Mouse (Mus musculus) C2C12 (cell line): Measurements from ENCODE around the gene Pip5kl1. TPM values are rescaled to one million over a fixed set of nuclear protein-coding genes. Genes with fewer than 3 reads are reported as not detected.

Experiments used
- H3K27me3 ChIP-seq: one replicate; pipeline ENCODE4 v1.6.1; 2011; ENCODE audit not compliant: control insufficient read depth, insufficient read depth, insufficient read length
- H3K36me3 ChIP-seq: one replicate; pipeline ENCODE4 v1.6.1; 2011; ENCODE audit not compliant: control insufficient read depth, insufficient read depth
- H3K4me3 ChIP-seq: one replicate; pipeline ENCODE4 v1.5.1; 2011; ENCODE audit warnings: mild to moderate bottlenecking, control low read depth; ENCODE audit not compliant: poor library complexity, insufficient read depth, severe bottlenecking
- H3K79me2 ChIP-seq: one replicate; pipeline ENCODE4 v1.6.1; 2011; ENCODE audit not compliant: control insufficient read depth, insufficient read depth
- H3K79me3 ChIP-seq: one replicate; pipeline ENCODE4 v1.6.1; 2011; ENCODE audit warnings: low read depth, control low read depth
- H3ac ChIP-seq: one replicate; pipeline ENCODE3; 2011; ENCODE audit warnings: low read depth; ENCODE audit not compliant: control insufficient read depth, insufficient read length
- CEBPB ChIP-seq: IDR thresholded peaks from one replicate; pipeline ENCODE4 v1.6.1; 2011; ENCODE audit warnings: low read depth, mild to moderate bottlenecking, control low read depth, moderate library complexity
- CTCF ChIP-seq: IDR thresholded peaks from one replicate; pipeline ENCODE4 v1.5.1; 2011; ENCODE audit not compliant: control insufficient read depth, insufficient read depth, insufficient read length
- FOSL1 ChIP-seq: IDR thresholded peaks from one replicate; pipeline ENCODE4 v1.8.0; 2011; ENCODE audit warnings: mild to moderate bottlenecking, low read length; ENCODE audit not compliant: poor library complexity, insufficient read depth, severe bottlenecking
- MAX ChIP-seq: IDR thresholded peaks from one replicate; pipeline ENCODE4 v1.6.1; 2011; ENCODE audit warnings: mild to moderate bottlenecking, control low read depth
- MYOD1 ChIP-seq: IDR thresholded peaks from one replicate; pipeline ENCODE4 v1.6.1; 2011; ENCODE audit warnings: low read depth; ENCODE audit not compliant: control insufficient read depth, insufficient read length
- MYOG ChIP-seq: IDR thresholded peaks from one replicate; pipeline ENCODE4 v1.6.1; 2011; ENCODE audit not compliant: control insufficient read depth, insufficient read length; ENCODE audit errors: extremely low read depth
- USF1 ChIP-seq: IDR thresholded peaks from one replicate; pipeline ENCODE4 v1.6.1; 2011; ENCODE audit warnings: low read depth, mild to moderate bottlenecking, control low read depth, moderate library complexity
- polyA plus RNA-seq: library from polyadenylated mRNA; unstranded; fragments of >200 nt; fragmentation: generic; extraction: Trizol; gene quantifications from one replicate; pipeline ENCODE4 v1.2.1, GENCODE M21; 2012; ENCODE audit warnings: missing spikeins

The Pip5kl1 gene
- polyA plus RNA-seq, 1 experiment: 0.05 TPM

- Histone ChIP-seq H3K79me2 (peaks cover 39% of the 10 kb centered on the region), H3K27me3 (no peaks in the 10 kb centered on the region), H3K4me3 (no peak overlapping the region), H3K79me3 (peaks cover 15% of the 10 kb centered on the region), H3K36me3 (peaks cover 14% of the 10 kb centered on the region), H3ac (no peak overlapping the region)
- TF ChIP-seq MYOD1 (no peak), MYOG (no peak), MAX (no peak), CTCF (no peak), USF1 (no peak), CEBPB (no peak), FOSL1 (no peak)
Measured at GRCm38 (mm10) chr2:32627266-32628043, 52.9 kb downstream of the Pip5kl1 start.

GRCm38 (mm10) chr2:32628044-32628550, 53.5 kb downstream of the Pip5kl1 start:
- Histone ChIP-seq H3K4me3 (peak overlapping the region; percentile 48), H3ac (peak overlapping the region; percentile 77), H3K36me3 (peaks cover 20% of the 10 kb centered on the region), H3K79me2 (peaks cover 45% of the 10 kb centered on the region), H3K79me3 (peaks cover 19% of the 10 kb centered on the region), H3K27me3 (no peaks in the 10 kb centered on the region)
- no peak for TF ChIP-seq MAX
- TF ChIP-seq USF1: no peak
- TF ChIP-seq MYOG: no peak
- no peak for TF ChIP-seq CTCF
- no peak for TF ChIP-seq MYOD1
- TF ChIP-seq FOSL1: no peak
- TF ChIP-seq CEBPB: no peak

GRCm38 (mm10) chr2:32628729-32629128, 54.1 kb downstream of the Pip5kl1 start:
- peak overlapping the region; percentile 48 for H3K4me3 ChIP-seq
- no peaks in the 10 kb centered on the region for H3K27me3 ChIP-seq
- no peak for TF ChIP-seq MAX
- TF ChIP-seq MYOG: no peak
- TF ChIP-seq MYOD1: no peak
- TF ChIP-seq CTCF: no peak
- TF ChIP-seq USF1: no peak
- H3K36me3 ChIP-seq: peaks cover 26% of the 10 kb centered on the region
- peaks cover 49% of the 10 kb centered on the region for H3K79me2 ChIP-seq
- peak overlapping the region; percentile 77 for H3ac ChIP-seq
- peaks cover 19% of the 10 kb centered on the region for H3K79me3 ChIP-seq

GRCm38 (mm10) chr2:32629276-32629976, 54.8 kb downstream of the Pip5kl1 start:
- Histone ChIP-seq H3K79me3 (peaks cover 19% of the 10 kb centered on the region), H3K27me3 (no peaks in the 10 kb centered on the region), H3ac (peak overlapping the region; percentile 81), H3K4me3 (peak overlapping the region; percentile 48), H3K79me2 (peaks cover 49% of the 10 kb centered on the region), H3K36me3 (peaks cover 33% of the 10 kb centered on the region)
- TF ChIP-seq CEBPB (peak; percentile 7), MAX (no peak), CTCF (no peak), MYOD1 (no peak), USF1 (no peak), FOSL1 (no peak), MYOG (no peak)

- Histone ChIP-seq H3K4me3 (peak overlapping the region; percentile 48), H3ac (peak overlapping the region; percentile 54), H3K27me3 (no peaks in the 10 kb centered on the region), H3K79me2 (peaks cover 49% of the 10 kb centered on the region), H3K79me3 (peaks cover 19% of the 10 kb centered on the region), H3K36me3 (peaks cover 39% of the 10 kb centered on the region)
- no peak for TF ChIP-seq USF1
- TF ChIP-seq FOSL1: no peak
- no peak for TF ChIP-seq MYOG
- no peak for TF ChIP-seq MAX
- no peak for TF ChIP-seq CEBPB
- no peak for TF ChIP-seq CTCF
- TF ChIP-seq MYOD1: no peak
Measured at GRCm38 (mm10) chr2:32630036-32630435, 55.4 kb downstream of the Pip5kl1 start.
